Mouse (Mus musculus) ES-E14 (cell line): ENCODE data around the gene Ano6. TPM values are rescaled to one million over a fixed set of nuclear protein-coding genes. Genes with fewer than 3 reads are reported as not detected.

Source experiments
- DNase-seq: peaks from one replicate; pipeline ENCODE4 v3.0.0-alpha.2; 2013; ENCODE audit warnings: low read depth, low spot score
- H3K27ac ChIP-seq: 2 replicates; pipeline ENCODE4 v1.5.1; 2012; ENCODE audit warnings: low read depth, mild to moderate bottlenecking, low read length, moderate library complexity, mixed read lengths; ENCODE audit not compliant: poor library complexity, insufficient read depth, severe bottlenecking
- H3K36me3 ChIP-seq: 2 replicates; pipeline ENCODE4 v1.6.1; 2012; ENCODE audit warnings: mild to moderate bottlenecking, low read length, moderate library complexity, mixed read lengths; ENCODE audit not compliant: control insufficient read depth, poor library complexity, insufficient read depth, severe bottlenecking
- H3K4me1 ChIP-seq, 2 experiments: fragments of 150-350 bp in 1 of 2; sonication (generic) in 1 of 2; 2 replicates each; pipeline ENCODE4 v1.6.1; 2012; ENCODE audit warnings: low read length in 2 of 2, mild to moderate bottlenecking in 1 of 2, mixed read lengths in 1 of 2; ENCODE audit not compliant: control insufficient read depth in 2 of 2, insufficient read depth in 2 of 2, poor library complexity in 1 of 2
- H3K4me3 ChIP-seq, 2 experiments: fragments of 150-350 bp in 1 of 2; sonication (generic) in 1 of 2; 2 replicates each; pipeline ENCODE4 v1.5.1; 2012; ENCODE audit warnings: low read length in 2 of 2, low read depth in 1 of 2, mild to moderate bottlenecking in 1 of 2, mixed read lengths in 1 of 2; ENCODE audit not compliant: insufficient read depth in 1 of 2, poor library complexity in 1 of 2, severe bottlenecking in 1 of 2
- H3K9ac ChIP-seq: 2 replicates; pipeline ENCODE4 v1.6.1; 2012; ENCODE audit warnings: low read depth, mild to moderate bottlenecking, low read length, mixed read lengths; ENCODE audit not compliant: poor library complexity, insufficient read depth, severe bottlenecking
- H3K9me3 ChIP-seq: fragments of 150-350 bp; sonication (generic); 2 replicates; pipeline ENCODE4 v1.6.1; 2012; ENCODE audit warnings: low read depth, mild to moderate bottlenecking, low read length; ENCODE audit not compliant: control insufficient read depth, insufficient read depth
- CHD2 ChIP-seq: IDR thresholded peaks from 2 replicates; pipeline ENCODE4 v1.6.1; 2014; ENCODE audit warnings: mild to moderate bottlenecking, low read depth, low read length, inconsistent platforms
- HCFC1 ChIP-seq: IDR thresholded peaks from 2 replicates; pipeline ENCODE4 v1.6.1; 2012; ENCODE audit warnings: low read length, inconsistent platforms, borderline replicate concordance; ENCODE audit not compliant: insufficient read depth
- MAFK ChIP-seq: IDR thresholded peaks from 2 replicates; pipeline ENCODE4 v1.6.1; 2014; ENCODE audit warnings: mild to moderate bottlenecking, low read depth, low read length, inconsistent platforms; ENCODE audit not compliant: insufficient read depth
- ZC3H11A ChIP-seq: IDR thresholded peaks from 2 replicates; pipeline ENCODE4 v1.6.1; 2012; ENCODE audit warnings: low read depth, mild to moderate bottlenecking, inconsistent platforms, low read length, borderline replicate concordance
- ZNF384 ChIP-seq: IDR thresholded peaks from 2 replicates; pipeline ENCODE4 v1.6.1; 2012; ENCODE audit warnings: low read depth, low read length, inconsistent platforms
- in situ Hi-C, 2 experiments: fragments of 600-800 bp; cut with MboI; formaldehyde crosslinking; loops; one replicate each; pipeline ENCODE4 v1.15.1; 2025; ENCODE audit warnings: low sequenced_read_pairs in 2 of 2, inconsistent platforms in 1 of 2; ENCODE audit not compliant: unreplicated experiment in 2 of 2
- total RNA-seq: library from RNA; depleted of rRNA; stranded (reverse); fragments of 300-350 nt; gene quantifications from 2 replicates; pipeline ENCODE4 v1.2.3, GENCODE M21; 2012

Gene Ano6
- total RNA-seq, 1 experiment: 48.6 TPM

DNA sequence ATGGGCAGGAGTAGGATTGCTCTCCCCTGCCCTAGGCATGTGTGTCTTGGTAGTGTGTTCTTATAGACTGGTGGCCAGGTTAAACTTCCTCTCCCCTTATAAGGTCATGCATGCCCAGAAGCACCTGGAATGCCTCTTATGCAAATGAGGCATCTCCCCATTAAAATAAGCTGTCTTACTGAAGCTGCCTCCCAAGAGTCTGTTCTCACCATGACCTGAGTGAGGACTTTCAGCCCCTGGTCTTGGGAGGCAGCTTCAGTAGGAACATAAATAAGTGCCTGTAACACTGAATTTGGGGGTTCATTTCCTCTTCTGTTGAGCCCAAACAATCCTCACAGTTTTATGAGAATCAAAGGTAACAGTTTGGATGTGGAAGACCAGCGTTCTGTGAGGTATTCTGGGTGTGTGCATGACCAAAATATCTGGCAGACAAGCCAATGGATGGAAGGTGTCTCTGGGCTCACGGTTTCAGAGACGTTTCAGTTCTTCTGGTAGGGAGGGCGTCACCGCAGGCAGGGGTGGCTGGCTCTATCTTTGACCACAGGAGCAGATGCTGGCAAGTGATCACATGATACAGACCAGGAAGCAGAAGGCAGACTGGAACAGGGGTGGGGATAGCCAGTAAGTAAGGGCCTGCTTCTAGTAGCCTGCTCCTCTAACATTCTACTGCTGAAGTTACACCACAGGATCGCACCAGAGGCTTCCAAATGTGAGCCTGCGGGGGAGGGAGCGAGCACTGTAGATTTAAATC, 22.4 kb downstream of the Ano6 start:
- H3K36me3 ChIP-seq: peaks cover 2% of the 10 kb centered on the region; the same call in 1 of the 2 replicates
- no peak overlapping the region for H3K9ac ChIP-seq
- no peaks in the 10 kb centered on the region for H3K9me3 ChIP-seq
- no peak overlapping the region for H3K4me3 ChIP-seq
- in situ Hi-C loops: no loop called here
- peaks cover 0 to 8% of the 10 kb centered on the region in 2 experiments; a peak in 3 of 4 replicates for H3K4me1 ChIP-seq
- DNase-seq: no peak
- no peak overlapping the region for H3K27ac ChIP-seq
- TF ChIP-seq ZNF384: no peak
- TF ChIP-seq ZC3H11A: no peak
- no peak for TF ChIP-seq CHD2
- TF ChIP-seq MAFK: no peak
- no peak for TF ChIP-seq HCFC1

DNA sequence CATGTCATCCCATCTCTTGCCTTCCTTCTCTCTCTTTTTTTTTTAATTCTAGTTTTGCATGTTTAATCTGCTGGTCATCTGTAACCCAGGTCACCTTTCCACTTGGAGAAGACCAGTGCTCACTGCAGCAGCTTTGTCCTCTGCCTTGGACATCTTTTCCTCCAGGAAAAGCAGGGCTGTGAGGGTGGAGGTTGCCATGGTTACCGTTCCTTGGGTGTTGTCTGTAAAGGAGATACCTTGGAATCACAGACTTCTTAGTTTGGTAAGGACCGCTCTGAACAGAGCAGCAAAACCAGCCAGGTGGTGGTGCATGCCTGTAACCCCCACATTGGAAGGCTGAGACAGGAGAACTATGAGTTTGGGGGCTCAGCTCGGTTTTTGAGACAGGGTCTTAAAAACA, 26.9 kb downstream of the Ano6 start:
- DNase-seq: no peak
- in situ Hi-C loops: no loop called here

DNA sequence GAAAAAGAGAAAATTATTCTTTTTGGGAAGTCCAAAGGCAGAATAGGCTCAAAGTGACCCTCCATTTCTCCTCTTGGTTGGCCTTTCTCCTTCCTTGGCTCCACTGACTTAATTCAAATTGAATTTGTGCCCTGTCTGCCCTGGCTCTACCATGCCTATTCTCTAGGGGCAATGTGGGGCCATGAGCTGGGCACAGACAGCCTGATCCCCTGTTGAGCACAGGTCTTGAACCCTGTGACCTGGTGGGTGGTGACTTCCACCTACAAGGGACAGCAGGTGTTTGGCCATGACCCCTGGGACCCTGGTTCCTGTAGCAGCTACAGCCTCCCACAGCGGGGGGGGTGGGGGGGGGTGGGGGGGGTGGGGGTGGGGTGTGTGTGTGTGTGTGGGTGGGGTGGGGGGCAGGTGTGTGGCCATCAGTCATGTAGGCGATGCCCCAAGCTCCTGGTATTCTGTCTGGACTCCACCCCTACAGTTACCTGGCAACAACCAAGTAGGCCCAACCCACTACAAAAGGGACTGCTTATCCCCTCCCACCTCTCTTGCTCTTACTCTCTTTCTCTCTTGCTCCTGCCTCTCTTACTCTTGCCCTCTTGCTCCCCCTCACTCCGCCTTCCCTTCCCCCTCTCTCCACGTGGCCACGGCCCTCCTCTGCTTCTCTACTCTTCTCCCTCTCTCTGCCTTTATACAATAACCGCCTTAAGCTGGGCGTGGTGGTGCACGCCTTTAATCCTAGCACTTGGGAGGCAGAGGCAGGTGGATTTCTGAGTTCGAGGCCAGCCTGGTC, 28.8 kb downstream of the Ano6 start:
- H3K9me3 ChIP-seq: no peaks in the 10 kb centered on the region
- H3K4me3 ChIP-seq: no peak overlapping the region
- H3K9ac ChIP-seq: no peak overlapping the region
- peaks cover 5 to 14% of the 10 kb centered on the region in 2 experiments; a peak in 2 of 4 replicates for H3K4me1 ChIP-seq
- DNase-seq: peak; percentile 49
- peak overlapping the region; percentile 69; the same call in 1 of the 2 replicates for H3K27ac ChIP-seq
- no peaks in the 10 kb centered on the region for H3K36me3 ChIP-seq
- in situ Hi-C loops: no loop called here
- peak; percentile 66; the same call in 1 of the 2 replicates for TF ChIP-seq ZNF384
- no peak for TF ChIP-seq CHD2

More for the DNA sequence above, 26.9 kb downstream of the Ano6 start:
- no peak overlapping the region for H3K4me3 ChIP-seq
- H3K4me1 ChIP-seq: peaks cover 5 to 12% of the 10 kb centered on the region in 2 experiments; a peak in 2 of 4 replicates
- no peak overlapping the region for H3K27ac ChIP-seq
- no peak overlapping the region for H3K9ac ChIP-seq
- no peaks in the 10 kb centered on the region for H3K36me3 ChIP-seq
- TF ChIP-seq CHD2 (no peak), MAFK (no peak), HCFC1 (no peak), ZNF384 (no peak), ZC3H11A (no peak)
- no peaks in the 10 kb centered on the region for H3K9me3 ChIP-seq

DNA sequence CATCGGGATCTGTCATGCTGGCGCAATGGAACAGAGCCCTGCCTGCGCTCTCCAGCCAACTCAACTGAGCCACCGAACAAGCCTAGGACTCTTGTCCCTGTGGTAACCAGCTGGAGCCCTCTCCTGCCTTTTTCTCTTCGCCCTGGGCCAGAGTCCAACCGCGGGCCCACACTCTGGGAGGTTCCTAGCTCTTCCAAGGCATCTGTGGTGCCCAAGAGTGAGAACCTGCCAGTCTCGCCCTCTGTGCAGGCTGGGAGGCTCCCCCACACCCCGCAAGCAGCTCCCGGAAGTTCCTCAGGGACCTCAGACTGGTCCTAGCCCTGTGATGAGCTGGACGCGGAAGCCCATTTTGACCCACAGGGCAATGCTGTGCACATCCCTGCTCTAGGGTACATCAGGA, 29.5 kb downstream of the Ano6 start:
- DNase-seq: no peak
- Histone ChIP-seq H3K9ac (peak overlapping the region; percentile 73), H3K27ac (peak overlapping the region; percentile 69), H3K9me3 (no peaks in the 10 kb centered on the region), H3K36me3 (no peaks in the 10 kb centered on the region), H3K4me1 (peaks cover 5 to 16% of the 10 kb centered on the region in 2 experiments; a peak in 2 of 4 replicates), H3K4me3 (peak overlapping the region; percentile 20 to 47; a peak in 3 of 4 replicates)
- in situ Hi-C loops: no loop called here
- no peak for TF ChIP-seq CHD2
- TF ChIP-seq ZNF384: no peak
- no peak for TF ChIP-seq MAFK
- no peak for TF ChIP-seq ZC3H11A
- TF ChIP-seq HCFC1: no peak
